Mouse (Mus musculus) embryonic fibroblast, embryonic 13.5 days (primary cell): Measurements from ENCODE around the gene Tulp3.

Experiments used
- CTCF ChIP-seq: IDR thresholded peaks from 2 replicates; pipeline ENCODE4 v1.5.1; 2011; ENCODE audit warnings: mild to moderate bottlenecking, control low read depth, low read length, moderate library complexity, borderline replicate concordance; ENCODE audit not compliant: insufficient read depth
- POLR2A ChIP-seq: IDR thresholded peaks from 2 replicates; pipeline ENCODE4 v1.6.1; 2011; ENCODE audit warnings: low read depth, mild to moderate bottlenecking, control low read depth, low read length, moderate library complexity

DNA sequence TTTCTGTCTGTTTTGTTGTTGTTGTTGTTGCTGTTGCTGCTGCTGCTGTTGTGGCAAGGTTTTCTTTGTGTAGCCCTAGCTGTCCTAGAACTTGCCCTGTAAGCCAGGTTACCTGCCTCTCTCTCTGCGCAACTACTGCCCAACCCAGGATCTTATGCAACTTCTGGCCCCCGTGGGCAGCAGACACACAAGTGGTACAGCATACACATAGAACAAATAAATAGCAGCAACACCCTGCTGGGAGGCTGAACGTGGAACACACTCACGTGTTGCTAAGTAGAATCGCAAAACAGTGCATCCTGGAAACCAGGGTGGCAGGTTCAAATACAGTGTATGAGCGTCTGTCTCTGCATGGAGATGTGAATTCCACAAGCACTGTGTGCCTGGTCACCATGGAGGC is 67.0 kb downstream of the Tulp3 start:
- no peak for TF ChIP-seq POLR2A
- no peak for TF ChIP-seq CTCF
